Mouse (Mus musculus): ENCODE results near the gene Slc22a17.

DNA sequence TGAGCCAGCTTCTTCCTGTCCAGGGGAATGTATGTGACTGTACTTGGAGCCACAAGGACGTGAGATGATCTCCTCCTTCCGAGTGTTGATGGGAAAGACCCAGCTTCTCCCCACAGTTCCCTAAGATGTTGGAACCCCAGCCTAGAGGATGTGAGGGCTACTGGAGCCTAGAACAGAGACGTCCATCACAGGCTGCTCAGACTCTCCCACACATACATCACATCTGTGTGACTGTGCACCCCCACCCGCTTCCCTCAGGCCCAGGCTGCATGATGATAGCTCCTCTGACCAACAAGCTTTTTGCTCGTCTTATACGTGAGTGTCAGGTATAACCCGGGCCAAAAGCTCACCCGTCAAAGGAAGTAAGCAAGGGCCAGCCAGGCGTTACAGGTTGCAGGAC is 35.8 kb upstream of the Slc22a17 start:
- no peak for TF ChIP-seq CTCF (IDR thresholded peaks at IDR 0.05; ENCODE audit: control insufficient read depth, insufficient read depth, low read length)
- TF ChIP-seq POLR2A (IDR thresholded peaks at IDR 0.05; ENCODE audit: borderline replicate concordance, control insufficient read depth, low read depth, low read length) = no peak

Measured in bone marrow, adult 2 months (tissue).